Mouse (Mus musculus) heart, embryonic 10.5 days (tissue): ENCODE measurements around the gene Galnt2. TPM values are rescaled to one million over a fixed set of nuclear protein-coding genes. Genes with fewer than 3 reads are reported as not detected.

Experiments used
- DNase-seq: peaks from one replicate; pipeline ENCODE4 v3.0.0-alpha.2; 2017; ENCODE audit warnings: low spot score
- H3K27ac ChIP-seq: fragments of 300-500 bp; sonication (generic); 2 replicates; pipeline ENCODE4 v1.5.1; 2016; ENCODE audit warnings: mild to moderate bottlenecking
- H3K27me3 ChIP-seq: fragments of 300-500 bp; sonication (generic); 2 replicates; pipeline ENCODE4 v1.6.1; 2016; ENCODE audit warnings: mild to moderate bottlenecking; ENCODE audit not compliant: poor library complexity, insufficient read depth, severe bottlenecking
- H3K36me3 ChIP-seq: fragments of 300-500 bp; sonication (generic); 2 replicates; pipeline ENCODE4 v1.6.1; 2016; ENCODE audit warnings: mild to moderate bottlenecking, moderate library complexity
- H3K4me1 ChIP-seq: fragments of 300-500 bp; sonication (generic); 2 replicates; pipeline ENCODE4 v1.6.1; 2016; ENCODE audit warnings: mild to moderate bottlenecking
- H3K4me3 ChIP-seq: fragments of 300-500 bp; sonication (generic); 2 replicates; pipeline ENCODE4 v1.5.1; 2016; ENCODE audit warnings: mild to moderate bottlenecking, moderate library complexity
- H3K9me3 ChIP-seq: fragments of 300-500 bp; sonication (generic); 2 replicates; pipeline ENCODE4 v1.6.1; 2016; ENCODE audit warnings: mild to moderate bottlenecking, moderate library complexity
- WGBS: fragments of 180-500 bp; shearing (Covaris S2); methylation state at CpG from one replicate; pipeline ENCODE4 v1.1.7; 2016; 5-methylcytosine and 5-hydroxymethylcytosine counted together
- polyA plus RNA-seq: library from polyadenylated mRNA; unstranded; fragments of >200 nt; fragmentation: Nextera tagmentation; extraction: Ambion mirVana; gene quantifications from 2 replicates; pipeline ENCODE4 v1.2.1, GENCODE M21; 2016

The Galnt2 gene
- polyA plus RNA-seq, 1 experiment from 2014 or later = 44.7 TPM

DNA sequence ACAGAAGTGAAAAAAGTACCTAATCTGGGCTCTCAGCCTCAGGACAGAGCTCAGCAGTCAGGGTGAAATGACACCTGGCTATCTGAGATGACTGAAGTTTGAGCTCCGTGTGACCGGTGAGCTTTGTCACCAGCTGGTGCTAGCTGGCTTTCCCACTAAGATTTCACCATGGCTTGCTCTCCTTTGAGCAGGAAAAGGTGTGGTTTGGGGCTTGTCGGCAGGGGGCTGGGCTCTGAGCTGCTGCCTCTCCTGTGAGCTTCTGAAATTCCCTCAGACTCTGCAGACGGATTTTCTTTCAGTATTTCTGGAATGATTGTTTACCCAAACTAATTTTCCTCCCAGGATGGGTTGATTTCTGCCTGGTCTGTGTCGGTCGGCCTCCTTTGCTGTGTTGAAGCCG, 75.4 kb downstream of the Galnt2 start:
- Histone ChIP-seq H3K27me3 (no peaks in the 10 kb centered on the region), H3K27ac (no peak overlapping the region), H3K9me3 (no peaks in the 10 kb centered on the region), H3K4me1 (peaks cover 65% of the 10 kb centered on the region), H3K36me3 (peaks cover 34% of the 10 kb centered on the region; the same call in 1 of the 2 replicates), H3K4me3 (no peak overlapping the region)
- WGBS = 46% methylated on average over 7 of the region's 7 CpGs
- no peak for DNase-seq

- Histone ChIP-seq H3K4me1 (peaks cover 54% of the 10 kb centered on the region), H3K36me3 (peaks cover 34% of the 10 kb centered on the region; the same call in 1 of the 2 replicates), H3K9me3 (no peaks in the 10 kb centered on the region), H3K27ac (no peak overlapping the region), H3K4me3 (no peak overlapping the region), H3K27me3 (no peaks in the 10 kb centered on the region)
- WGBS = 88% methylated on average over 10 of the region's 10 CpGs
- DNase-seq = no peak
These were observed 76.5 kb downstream of the Galnt2 start for GRCm38 (mm10) chr8:124307700-124308099.

GRCm38 (mm10) chr8:124310509-124310908, 79.3 kb downstream of the Galnt2 start:
- Histone ChIP-seq H3K4me1 (peaks cover 50% of the 10 kb centered on the region), H3K4me3 (no peak overlapping the region), H3K27me3 (no peaks in the 10 kb centered on the region), H3K9me3 (no peaks in the 10 kb centered on the region), H3K36me3 (peaks cover 31% of the 10 kb centered on the region; the same call in 1 of the 2 replicates), H3K27ac (no peak overlapping the region)
- 86% methylated on average over 13 of the region's 13 CpGs for WGBS
- DNase-seq = no peak

GRCm38 (mm10) chr8:124311111-124311510, 79.9 kb downstream of the Galnt2 start:
- 87% methylated on average over 6 of the region's 6 CpGs for WGBS
- Histone ChIP-seq H3K9me3 (no peaks in the 10 kb centered on the region), H3K4me3 (no peak overlapping the region), H3K4me1 (peaks cover 50% of the 10 kb centered on the region), H3K27me3 (no peaks in the 10 kb centered on the region), H3K27ac (no peak overlapping the region), H3K36me3 (peaks cover 26% of the 10 kb centered on the region; the same call in 1 of the 2 replicates)
- DNase-seq = no peak

DNA sequence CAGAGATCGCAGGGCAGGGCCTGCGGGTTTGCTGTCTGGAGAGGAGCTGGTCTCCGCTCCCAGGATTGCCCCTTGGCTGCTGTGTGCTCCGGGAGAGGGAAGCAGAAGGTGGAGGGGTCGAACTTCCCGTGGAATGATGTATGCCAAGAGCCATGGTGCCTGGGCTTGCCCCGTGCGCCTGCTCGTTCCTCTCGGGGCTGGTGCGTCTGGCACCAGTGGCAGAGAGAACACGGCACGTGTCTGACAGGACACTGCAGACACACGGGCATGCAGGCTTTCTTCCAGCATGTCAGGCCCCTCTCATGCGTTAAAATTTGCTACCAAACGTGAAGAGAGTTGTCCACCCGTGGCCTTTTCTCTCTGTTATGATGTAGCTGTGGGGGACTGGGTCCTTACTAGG, 80.5 kb downstream of the Galnt2 start:
- Histone ChIP-seq H3K27ac (peak overlapping the region; percentile 24; the same call in 1 of the 2 replicates), H3K27me3 (no peaks in the 10 kb centered on the region), H3K9me3 (no peaks in the 10 kb centered on the region), H3K4me3 (no peak overlapping the region), H3K4me1 (peaks cover 50% of the 10 kb centered on the region), H3K36me3 (peaks cover 25% of the 10 kb centered on the region; the same call in 1 of the 2 replicates)
- DNase-seq = no peak
- 89% methylated on average over 17 of the region's 17 CpGs for WGBS

- Histone ChIP-seq H3K27me3 (no peaks in the 10 kb centered on the region), H3K36me3 (peaks cover 20% of the 10 kb centered on the region; the same call in 1 of the 2 replicates), H3K4me1 (peaks cover 50% of the 10 kb centered on the region), H3K4me3 (no peak overlapping the region), H3K9me3 (no peaks in the 10 kb centered on the region), H3K27ac (peak overlapping the region; percentile 24; the same call in 1 of the 2 replicates)
- no peak for DNase-seq
- 92% methylated on average over 10 of the region's 10 CpGs for WGBS
These were observed 81.0 kb downstream of the Galnt2 start for GRCm38 (mm10) chr8:124312228-124312627.

GRCm38 (mm10) chr8:124314803-124315202, 83.6 kb downstream of the Galnt2 start:
- H3K9me3 ChIP-seq = no peaks in the 10 kb centered on the region
- H3K27me3 ChIP-seq = no peaks in the 10 kb centered on the region
- H3K36me3 ChIP-seq = peaks cover 7% of the 10 kb centered on the region; the same call in 1 of the 2 replicates
- 61% methylated on average over 10 of the region's 10 CpGs for WGBS
- H3K4me1 ChIP-seq = peaks cover 58% of the 10 kb centered on the region
- H3K27ac ChIP-seq = no peak overlapping the region
- H3K4me3 ChIP-seq = no peak overlapping the region
- no peak for DNase-seq

DNA sequence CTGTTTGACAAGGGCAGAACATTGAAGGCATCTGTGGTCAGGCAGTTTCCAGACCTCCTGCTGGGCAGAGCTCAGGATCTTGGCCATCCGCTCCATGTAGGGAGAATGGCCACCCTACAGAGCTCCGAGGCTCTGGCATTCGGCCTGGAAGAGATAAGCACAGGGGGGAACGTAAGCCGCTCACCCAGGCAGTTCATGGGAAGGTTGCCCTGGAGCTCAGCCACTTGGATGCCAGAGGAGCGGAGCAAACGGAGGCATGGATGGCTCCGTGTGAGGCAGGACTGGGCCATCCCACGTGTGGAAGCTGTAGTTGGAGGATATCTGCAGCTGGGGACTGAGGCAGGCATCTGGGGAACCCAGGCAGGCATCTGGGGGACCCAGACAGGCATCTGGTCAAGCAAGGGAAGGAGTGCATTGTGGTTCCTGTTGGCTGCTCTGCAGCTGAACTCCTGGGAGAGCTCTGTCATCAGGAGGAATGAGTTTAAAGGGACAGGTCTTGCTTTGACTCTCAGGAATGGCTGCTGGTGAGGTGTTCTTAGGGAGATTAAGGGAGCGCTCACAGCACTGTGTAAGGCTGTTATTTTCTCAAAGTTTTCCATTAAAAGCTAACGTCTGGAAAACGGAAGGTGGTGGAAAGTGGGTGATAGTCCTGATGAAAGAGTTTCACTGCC, 85.4 kb downstream of the Galnt2 start:
- H3K27me3 ChIP-seq = no peaks in the 10 kb centered on the region
- H3K36me3 ChIP-seq = no peaks in the 10 kb centered on the region; the same call in 1 of the 2 replicates
- no peak for DNase-seq
- H3K27ac ChIP-seq = peak overlapping the region; percentile 80
- no peaks in the 10 kb centered on the region for H3K9me3 ChIP-seq
- WGBS = 26% methylated on average over 12 of the region's 12 CpGs
- peak overlapping the region; percentile 40 for H3K4me3 ChIP-seq
- peaks cover 59% of the 10 kb centered on the region for H3K4me1 ChIP-seq

GRCm38 (mm10) chr8:124317191-124317682, 86.0 kb downstream of the Galnt2 start:
- Histone ChIP-seq H3K36me3 (peaks cover under 1% of the 10 kb centered on the region; the same call in 1 of the 2 replicates), H3K4me1 (peaks cover 61% of the 10 kb centered on the region), H3K27ac (peak overlapping the region; percentile 80), H3K27me3 (no peaks in the 10 kb centered on the region), H3K9me3 (no peaks in the 10 kb centered on the region), H3K4me3 (no peak overlapping the region)
- 51% methylated on average over 8 of the region's 8 CpGs for WGBS
- DNase-seq = no peak

DNA sequence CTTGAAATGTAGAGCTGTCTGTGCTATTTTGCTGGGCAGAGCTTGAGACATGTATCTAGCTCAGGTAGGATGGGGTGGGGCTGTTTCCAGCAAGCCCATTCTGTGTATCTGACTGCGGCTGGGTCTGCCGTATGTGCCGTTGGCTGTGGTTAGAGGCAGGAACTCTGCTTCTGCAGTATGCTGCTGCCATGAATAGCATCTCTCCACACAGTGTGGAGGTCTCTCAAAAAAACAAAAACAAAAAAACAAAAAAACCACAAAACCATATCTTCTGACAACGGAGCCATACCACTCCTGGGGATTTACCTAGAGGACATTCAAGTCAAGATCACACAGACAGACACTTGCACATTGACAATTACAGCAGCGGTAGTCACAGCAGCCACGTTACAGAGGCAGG, 86.6 kb downstream of the Galnt2 start:
- no peak for DNase-seq

GRCm38 (mm10) chr8:124318612-124319315, 87.6 kb downstream of the Galnt2 start:
- Histone ChIP-seq H3K27ac (peak overlapping the region; percentile 47; the same call in 1 of the 2 replicates), H3K4me3 (no peak overlapping the region), H3K4me1 (peaks cover 57% of the 10 kb centered on the region), H3K27me3 (no peaks in the 10 kb centered on the region), H3K9me3 (no peaks in the 10 kb centered on the region), H3K36me3 (peaks cover 16% of the 10 kb centered on the region)
- 46% methylated on average over 11 of the region's 11 CpGs for WGBS
- DNase-seq = no peak

More for the DNA sequence above, 86.6 kb downstream of the Galnt2 start:
- H3K36me3 ChIP-seq = peaks cover 6% of the 10 kb centered on the region; the same call in 1 of the 2 replicates
- 72% methylated on average over 6 of the region's 6 CpGs for WGBS
- H3K27ac ChIP-seq = no peak overlapping the region
- no peaks in the 10 kb centered on the region for H3K9me3 ChIP-seq
- H3K4me3 ChIP-seq = no peak overlapping the region
- no peaks in the 10 kb centered on the region for H3K27me3 ChIP-seq
- peaks cover 61% of the 10 kb centered on the region for H3K4me1 ChIP-seq

GRCm38 (mm10) chr8:124319316-124319652, 88.1 kb downstream of the Galnt2 start:
- DNase-seq = no peak
- H3K27ac ChIP-seq = no peak overlapping the region
- H3K4me1 ChIP-seq = peaks cover 54% of the 10 kb centered on the region
- WGBS = 71% methylated on average over 4 of the region's 4 CpGs
- H3K36me3 ChIP-seq = peaks cover 21% of the 10 kb centered on the region
- H3K9me3 ChIP-seq = no peaks in the 10 kb centered on the region
- no peaks in the 10 kb centered on the region for H3K27me3 ChIP-seq
- H3K4me3 ChIP-seq = no peak overlapping the region

GRCm38 (mm10) chr8:124321227-124321840, 90.1 kb downstream of the Galnt2 start:
- Histone ChIP-seq H3K4me3 (no peak overlapping the region), H3K9me3 (no peaks in the 10 kb centered on the region), H3K36me3 (peaks cover 41% of the 10 kb centered on the region), H3K27ac (no peak overlapping the region), H3K27me3 (no peaks in the 10 kb centered on the region), H3K4me1 (peaks cover 36% of the 10 kb centered on the region)
- DNase-seq = no peak
- 64% methylated on average over 12 of the region's 12 CpGs for WGBS
